Mouse (Mus musculus): Measurements from ENCODE around the gene Frmd4a.

GRCm38 (mm10) chr2:4592666-4593065, 575.1 kb downstream of the Frmd4a start:
- TF ChIP-seq CTCF (IDR thresholded peaks at IDR 0.05; ENCODE audit: extremely low read depth, insufficient read length, insufficient replicate concordance, low read depth, low read length): no peak
- no peak for TF ChIP-seq POLR2A (IDR thresholded peaks at IDR 0.05; ENCODE audit: low read depth, low read length)
